Mouse (Mus musculus): Measurements from ENCODE around the gene Mnd1.

Mnd1 gene

DNA sequence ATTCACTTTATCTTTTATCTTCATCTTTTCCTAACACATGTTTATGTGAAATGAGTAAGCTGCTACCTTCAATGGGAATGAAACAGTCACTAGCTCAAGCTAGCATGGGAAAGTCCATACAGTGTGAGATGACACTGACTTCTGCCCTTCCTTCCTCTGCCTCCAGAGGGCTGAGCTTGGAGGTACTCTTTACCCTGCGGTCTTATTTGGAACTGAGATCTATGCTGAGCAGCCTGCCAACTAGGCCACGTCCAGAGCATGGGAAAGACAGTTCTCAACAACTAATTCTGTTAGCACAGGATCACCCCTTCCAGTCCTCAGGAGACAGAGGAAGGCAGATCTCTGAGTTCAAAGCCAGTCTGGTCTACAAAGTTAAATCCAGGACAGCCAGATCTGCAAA lies 64.6 kb downstream of the Mnd1 start:
- peak; percentile 12 for DNase-seq (ENCODE audit: low read depth, low spot score)

DNA sequence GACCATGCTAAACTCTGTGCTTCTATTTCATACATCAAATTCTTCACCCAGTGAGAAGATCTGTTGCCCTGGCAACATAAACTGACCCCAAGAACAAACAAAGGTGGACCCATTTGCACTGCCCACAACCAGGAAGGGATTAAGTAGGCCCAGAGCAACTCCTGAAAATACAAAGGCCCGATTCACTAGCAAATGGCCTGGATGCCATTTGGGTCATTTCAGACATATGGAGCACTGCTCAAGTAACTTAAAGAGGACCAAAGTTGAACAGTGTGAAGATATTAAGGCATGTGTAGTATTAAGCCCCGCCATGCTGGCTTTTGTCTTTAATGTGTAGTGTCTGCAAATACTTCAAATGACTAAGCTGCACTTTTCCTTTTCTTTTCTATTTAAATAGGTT lies 68.7 kb downstream of the Mnd1 start:
- DNase-seq (ENCODE audit: low read depth, low spot score), result no peak

DNA sequence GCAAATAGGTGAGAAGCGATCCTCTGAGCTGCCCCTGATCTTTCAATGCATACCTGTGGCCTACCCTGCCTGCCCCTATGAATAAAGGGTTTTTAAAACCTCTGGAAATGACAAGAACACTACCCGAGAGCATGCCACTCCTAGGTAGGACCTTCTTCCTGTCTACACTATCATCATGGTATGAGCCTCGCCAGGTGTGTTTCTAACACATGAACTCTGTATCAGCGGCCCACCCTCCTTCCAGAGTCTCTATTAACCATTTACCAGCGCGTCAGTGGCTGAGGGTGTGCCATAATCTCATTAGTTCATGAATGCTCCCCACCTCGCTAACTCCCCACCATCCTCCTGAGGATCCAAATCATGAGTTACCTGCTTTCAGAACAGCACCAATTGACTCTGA lies 69.2 kb downstream of the Mnd1 start:
- DNase-seq (ENCODE audit: low read depth, low spot score), result no peak

DNA sequence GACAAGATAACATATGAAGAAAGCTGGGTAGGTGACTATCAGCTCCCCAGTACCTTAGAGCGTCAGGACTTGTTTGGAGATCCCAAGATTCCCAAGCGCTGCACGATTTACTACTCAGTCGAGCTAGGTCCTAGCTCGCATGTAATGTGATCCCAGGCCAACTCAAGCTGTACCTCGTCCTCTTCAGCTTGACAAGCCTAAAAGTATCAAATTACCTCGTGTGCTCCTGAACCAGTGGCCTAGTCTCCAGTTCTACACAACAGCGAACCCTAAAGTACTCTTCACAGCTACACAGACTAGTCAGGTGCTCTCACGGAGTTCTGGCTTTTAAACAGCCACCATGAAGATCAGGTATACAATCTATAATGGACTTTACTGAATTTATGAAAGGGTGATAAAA lies 70.2 kb downstream of the Mnd1 start:
- no peak for DNase-seq (ENCODE audit: low read depth, low spot score)

DNA sequence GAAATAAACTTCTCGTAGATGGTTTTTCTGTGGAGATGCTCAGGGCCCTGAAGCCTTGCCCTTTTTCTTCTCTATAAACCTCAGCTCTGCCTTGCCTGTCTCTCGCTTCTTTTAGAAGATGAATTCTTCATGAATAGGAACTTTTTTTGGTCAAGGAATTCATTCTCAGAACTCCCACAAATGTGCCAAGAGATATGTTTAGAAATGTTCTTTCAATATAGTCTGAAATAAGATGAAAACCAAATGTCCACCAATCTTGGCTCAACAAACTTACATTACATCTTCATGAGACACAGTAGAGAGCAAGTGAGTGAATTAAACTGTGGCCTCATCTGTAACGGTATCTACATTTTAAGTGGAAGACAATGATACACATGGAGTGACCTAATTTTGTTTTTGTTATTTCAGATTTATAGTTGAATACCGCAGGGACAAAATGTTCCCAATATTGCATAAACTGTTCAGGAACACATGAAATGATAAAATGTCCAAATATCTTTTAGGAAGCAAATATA lies 74.3 kb downstream of the Mnd1 start:
- peak; percentile 33 for DNase-seq (ENCODE audit: low read depth, low spot score)

DNA sequence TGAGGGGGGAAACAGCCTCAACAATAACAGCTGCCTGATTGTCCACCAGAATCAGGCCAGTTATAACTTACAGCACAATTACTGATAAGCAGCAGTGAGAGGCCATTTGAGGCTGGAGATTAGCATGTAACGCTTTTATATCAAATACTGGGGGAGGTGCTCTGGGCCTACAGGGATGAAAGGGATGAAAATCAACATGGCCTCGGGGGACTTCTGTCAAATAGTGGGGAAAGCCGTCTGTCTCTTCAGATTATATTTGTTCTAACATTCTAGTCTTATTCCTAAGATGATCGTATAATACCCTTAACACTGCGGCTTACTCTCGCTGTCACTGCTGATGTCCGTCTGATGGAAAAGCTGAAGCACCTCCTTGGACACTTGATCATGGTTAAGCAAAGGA lies 75.5 kb downstream of the Mnd1 start:
- DNase-seq (ENCODE audit: low read depth, low spot score), result no peak

DNA sequence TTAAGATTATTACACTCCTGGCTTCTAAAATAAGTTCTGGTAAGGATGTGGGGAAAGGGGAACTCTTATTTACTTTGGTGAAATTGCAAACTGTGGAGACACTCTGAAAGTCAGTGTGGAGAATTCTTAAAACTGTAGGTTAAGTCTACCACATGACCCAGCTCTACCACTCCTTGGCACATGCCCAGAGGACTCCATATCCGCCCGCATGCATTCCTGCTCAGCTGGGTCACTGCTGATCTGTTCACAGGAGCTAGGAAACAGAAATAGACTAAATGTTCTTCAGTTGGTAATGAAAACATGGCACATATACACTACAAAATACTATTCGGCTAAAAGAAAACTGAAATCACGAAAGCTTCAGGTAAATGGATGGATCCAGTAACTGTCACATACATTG lies 78.1 kb downstream of the Mnd1 start:
- no peak for DNase-seq (ENCODE audit: low read depth, low spot score)

DNA sequence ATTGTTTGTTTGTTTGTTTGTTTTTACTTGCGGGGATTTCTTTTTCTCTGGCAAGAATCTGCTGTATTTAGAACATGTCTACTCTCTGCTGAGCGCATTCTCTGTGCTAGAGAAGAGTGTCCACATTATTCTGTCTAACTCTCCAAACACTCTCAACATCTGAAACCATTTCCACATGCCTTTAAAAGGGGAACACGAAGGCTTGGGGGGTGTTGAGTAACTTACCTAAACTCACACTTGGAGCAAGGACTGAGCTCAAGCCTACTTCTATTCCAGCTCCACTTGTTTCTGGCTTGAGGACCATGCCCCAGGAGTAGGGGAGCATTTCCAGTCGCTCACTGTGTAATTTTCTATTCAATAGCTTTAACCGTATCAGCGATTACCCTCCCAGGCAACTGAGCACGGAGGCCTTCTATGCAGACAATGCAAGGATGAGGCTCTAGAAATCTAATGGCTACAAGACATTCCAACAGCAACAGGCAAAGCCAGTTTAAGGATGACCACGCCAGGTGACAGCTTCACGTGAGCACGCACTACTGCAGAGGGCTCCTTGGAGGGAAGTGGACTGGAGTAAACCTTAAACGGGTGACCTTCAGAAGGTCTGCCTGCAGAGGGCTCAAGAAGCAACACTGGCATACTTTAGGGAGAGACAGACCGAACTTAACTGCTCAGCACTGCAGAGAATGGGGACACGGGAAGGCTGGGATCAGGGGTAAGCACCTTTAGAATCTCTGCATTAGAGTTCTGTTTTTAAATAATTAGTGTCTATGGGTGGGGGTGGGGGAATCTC lies 78.8 kb downstream of the Mnd1 start:
- DNase-seq (ENCODE audit: low read depth, low spot score), result no peak

DNA sequence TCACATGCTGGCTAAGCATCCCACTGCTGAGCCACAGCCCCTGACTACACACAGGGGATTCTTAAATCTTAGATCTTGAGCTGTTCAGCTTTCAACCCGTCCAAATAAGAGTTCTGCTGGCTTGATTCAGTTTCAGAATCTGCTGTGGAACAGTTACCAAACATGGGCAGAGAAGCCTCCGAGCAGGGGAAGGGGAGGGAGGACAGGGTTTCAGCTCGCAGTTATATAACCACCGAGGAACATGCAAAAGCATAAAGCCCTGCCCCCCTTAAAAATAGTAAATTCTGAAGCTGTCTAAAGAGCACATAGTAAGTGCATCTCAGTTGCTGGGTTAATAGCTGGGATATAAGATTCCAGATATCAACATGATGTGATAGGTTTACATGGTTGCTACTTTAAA lies 80.1 kb downstream of the Mnd1 start:
- peak; percentile 17 for DNase-seq (ENCODE audit: low read depth, low spot score)

DNA sequence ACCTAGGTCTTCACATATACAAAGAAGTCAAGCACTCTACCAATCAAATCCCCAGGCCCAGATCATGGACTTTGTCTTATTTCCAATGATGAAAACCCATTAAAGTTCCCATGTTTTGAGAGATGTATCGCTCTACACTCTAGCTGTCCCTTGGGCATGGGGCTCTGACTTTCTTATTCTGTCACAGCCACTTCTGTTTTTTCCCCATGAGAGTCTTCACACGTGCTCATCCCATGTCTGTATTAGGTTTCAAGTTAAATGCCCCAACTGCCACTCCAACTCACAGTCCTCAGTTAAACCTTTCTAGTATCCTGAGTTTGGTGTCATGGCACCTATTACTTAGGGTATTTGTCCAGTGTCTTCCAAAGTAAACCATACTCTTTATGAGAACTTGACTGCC lies 80.8 kb downstream of the Mnd1 start:
- DNase-seq (ENCODE audit: low read depth, low spot score), result no peak

DNA sequence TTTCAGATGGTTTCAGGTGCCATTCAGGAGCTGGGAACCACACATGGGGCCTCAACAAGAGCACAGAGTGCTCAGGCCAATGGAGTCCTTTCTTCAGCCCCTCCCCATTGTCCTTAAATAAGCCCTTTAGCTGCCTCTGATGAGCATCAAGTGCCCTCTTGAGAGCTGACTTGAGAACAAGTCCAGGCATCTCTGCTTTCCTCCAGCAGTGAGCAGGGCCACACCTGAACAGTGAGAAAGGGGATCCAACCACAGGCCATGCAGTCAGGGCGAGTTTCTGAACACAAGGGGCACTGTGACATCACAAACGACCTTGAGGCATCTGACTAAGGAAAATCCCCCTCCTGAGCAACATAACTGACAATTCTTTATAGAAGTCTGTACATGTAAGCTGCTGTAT lies 83.9 kb downstream of the Mnd1 start:
- DNase-seq (ENCODE audit: low read depth, low spot score), result no peak

DNA sequence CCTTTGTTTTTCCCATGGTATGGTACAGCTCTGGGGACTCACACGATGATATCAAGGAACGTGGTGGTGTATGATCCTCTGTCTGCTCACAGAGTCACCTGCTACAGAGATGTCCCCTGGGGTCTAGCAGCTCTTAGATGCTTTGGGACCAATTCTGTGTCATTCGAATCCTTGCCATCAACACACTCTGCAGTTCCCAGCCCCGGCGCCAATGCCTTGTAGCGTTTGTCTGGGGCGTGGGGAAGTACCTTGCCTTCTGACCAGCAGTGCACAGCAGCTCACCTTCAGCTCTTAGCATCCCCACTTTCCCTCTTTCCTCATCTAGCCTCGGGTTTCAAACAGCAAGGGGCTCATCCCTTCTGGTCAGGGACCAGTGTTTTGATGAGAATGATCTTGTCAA lies 84.8 kb downstream of the Mnd1 start:
- no peak for DNase-seq (ENCODE audit: low read depth, low spot score)

DNA sequence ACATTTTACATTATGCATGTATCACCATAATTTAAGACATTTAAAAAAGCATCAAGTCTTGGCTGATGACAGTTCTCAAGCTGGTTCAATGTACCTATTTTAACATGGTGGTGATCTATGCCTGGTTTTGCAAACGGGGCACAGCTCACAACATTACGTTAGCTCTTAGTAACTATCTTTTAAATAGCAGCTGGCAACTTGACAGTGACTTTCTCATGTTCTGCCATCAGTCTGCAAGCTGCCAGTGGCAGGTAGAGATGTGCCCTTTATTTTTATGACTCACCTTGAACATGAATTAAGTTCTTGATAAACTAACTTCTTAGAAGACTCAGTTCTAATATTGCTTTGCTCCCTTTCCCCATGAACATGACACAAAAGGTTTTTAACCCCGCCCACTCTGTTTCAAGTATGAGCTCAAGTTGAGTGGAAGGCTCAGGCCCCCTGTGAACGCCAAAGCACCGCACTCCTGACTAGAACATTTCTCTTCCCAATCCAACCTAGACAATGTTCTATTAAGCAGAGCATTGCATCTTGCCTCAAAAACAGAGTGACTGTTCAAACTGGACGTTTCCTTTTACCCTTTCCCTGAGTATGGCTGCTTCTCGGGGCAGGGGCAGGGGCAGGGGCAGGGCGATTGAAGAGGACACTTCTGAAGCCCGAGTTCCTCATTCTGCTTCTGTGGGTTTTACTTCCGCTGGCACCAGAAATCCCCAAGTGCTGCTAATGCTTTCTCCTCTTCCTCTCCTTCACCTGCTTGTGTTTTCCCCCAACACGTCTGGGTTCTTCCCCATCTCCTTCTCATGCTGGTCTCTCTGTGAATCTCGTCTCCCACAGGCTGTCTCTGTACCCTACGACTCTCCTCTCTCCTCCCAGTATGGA lies 86.5 kb downstream of the Mnd1 start:
- peak; percentile 29 for DNase-seq (ENCODE audit: low read depth, low spot score)

DNA sequence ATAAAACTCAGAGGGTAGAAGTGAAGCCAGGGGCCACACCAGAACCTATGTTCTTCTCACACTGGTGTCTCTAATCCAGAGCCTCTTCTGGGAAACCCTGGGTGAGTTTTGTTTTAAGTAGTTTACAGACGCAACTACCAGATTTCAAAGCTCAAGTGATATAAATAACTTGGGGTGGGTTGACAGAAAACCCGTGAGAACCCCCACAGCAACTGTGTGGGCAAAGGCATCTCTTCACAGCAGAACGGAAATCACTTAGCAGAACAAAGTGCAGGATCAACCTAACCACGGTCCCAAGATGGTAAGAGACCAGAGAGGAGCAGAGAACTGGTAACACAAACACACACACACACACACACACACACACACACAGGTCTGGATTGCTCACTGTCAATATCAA lies 89.8 kb downstream of the Mnd1 start:
- DNase-seq (ENCODE audit: low read depth, low spot score), result no peak

DNA sequence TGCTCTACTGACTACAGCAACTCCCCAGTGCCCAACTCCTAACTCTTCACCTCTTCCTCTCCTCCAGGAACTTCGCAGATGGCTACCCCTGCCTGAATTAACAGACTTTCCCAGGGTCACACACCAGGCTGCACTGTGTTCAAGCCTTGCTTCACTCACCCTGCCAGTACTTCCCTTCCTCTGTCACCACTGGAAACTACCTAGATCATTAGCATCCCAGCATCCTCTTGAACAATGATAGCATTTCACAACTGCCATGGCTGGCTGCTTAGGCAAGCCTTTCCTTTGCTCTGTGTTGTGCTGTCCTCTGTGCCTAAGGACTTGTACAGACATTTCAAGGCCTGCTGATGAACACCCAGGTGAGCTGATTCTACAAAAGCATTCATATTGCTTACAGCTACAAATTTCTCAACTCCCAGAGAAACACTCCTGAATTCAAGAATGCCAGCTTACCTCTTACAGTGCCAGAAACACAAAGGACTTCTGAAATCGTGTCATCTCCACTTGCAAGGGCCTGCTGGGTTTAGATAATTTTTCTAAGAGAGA lies 92.1 kb downstream of the Mnd1 start:
- no peak for DNase-seq (ENCODE audit: low read depth, low spot score)

DNA sequence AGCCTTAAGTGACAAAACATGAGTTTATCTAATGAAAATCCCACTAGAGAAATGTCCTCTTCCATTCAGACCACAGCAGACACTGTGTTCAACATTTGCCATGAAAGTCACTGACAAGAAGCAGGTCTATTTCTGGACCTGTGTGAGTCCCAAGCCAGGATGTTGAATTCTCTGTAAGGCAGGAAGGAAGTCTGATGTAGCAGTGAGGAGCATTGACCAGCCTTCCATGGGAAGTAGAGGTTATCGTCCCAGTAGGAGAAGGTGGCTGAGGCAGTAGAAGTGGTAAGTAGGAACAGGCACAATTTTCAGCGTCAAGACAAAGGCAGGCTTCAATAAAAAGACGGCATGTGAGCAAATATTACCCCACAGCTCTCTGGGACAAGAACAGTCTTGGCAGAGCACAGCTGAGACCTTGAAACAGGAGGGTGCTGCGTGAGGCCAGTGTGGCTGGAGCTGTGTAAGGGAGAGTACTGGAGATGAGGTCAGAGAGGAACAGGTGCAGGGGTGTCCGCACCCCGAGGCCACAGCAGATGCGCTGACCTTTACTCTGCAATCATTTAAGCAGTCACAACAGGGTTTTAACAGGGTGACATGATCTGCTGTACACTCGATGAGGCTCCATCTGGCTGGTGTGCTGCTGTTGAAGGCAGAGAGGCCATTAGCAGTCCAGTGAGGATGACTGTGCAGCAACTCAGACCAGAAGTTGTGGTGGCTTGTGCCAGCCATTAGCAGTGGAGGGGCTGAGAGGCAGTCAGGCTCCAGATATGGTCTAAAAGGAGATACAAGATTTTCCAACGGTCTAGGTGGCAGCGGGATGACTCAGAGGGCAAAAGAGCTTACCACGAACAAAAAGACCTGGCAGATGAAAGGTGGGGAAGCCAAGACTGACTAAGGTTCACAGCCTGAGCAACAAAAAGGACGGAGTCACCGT lies 93.8 kb downstream of the Mnd1 start:
- no peak for DNase-seq (ENCODE audit: low read depth, low spot score)

DNA sequence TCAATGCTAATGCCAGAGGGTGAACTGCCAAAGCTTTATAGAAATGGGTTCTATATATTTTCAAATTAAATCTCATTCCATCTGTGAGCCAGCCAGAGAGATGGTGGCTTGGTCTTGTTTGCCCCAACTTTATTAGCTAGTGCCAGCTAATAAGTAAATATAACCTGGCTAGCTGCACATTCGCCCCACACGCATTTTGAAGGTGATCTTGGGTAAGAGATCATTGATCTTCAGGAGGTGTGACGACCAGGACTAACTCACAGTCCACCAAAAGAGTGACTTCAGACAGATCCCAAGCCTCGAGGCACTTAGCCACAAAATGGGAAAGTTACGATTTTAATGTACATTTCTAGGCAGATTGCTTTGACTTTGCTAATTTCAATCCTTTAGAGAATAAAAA lies 94.6 kb downstream of the Mnd1 start:
- no peak for DNase-seq (ENCODE audit: low read depth, low spot score)

DNA sequence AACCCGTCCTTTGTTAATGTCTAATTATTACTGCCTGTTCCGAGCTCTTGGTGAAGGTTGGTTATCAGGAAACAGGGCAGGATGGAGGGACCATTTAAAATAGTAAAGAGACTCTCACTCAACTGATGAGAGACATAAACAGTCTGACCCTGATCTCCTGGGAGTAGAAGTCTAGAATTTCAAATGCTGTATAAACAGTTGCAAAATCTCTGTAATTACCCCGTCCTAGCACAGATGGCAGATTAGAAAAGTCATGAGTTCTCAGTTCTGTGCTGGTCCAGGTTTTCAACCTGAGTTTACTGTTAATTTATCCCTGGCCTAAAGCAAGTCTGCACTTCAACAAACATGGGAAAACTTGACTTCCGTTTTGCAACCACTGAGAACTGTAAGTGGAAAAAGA lies 95.5 kb downstream of the Mnd1 start:
- DNase-seq (ENCODE audit: low read depth, low spot score), result no peak

DNA sequence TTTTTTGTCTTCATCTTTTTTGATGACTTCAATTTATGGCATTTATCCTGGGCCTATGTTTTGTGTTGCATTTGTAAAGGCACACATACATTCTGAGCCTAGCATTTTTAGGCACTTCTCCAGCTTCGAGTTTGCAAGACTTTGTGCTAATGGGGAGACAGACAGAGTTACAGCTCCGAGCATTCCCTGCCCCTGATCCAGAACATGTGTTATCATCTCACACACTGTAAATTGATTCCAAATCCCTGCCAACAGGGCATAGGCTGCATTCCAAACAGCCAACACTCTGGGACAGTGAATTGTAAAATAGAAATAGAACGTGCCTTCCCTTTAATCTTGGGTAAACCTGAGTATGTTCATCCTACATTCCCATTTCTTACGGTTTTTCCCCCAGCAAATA lies 95.9 kb downstream of the Mnd1 start:
- DNase-seq (ENCODE audit: low read depth, low spot score), result peak; percentile 33

DNA sequence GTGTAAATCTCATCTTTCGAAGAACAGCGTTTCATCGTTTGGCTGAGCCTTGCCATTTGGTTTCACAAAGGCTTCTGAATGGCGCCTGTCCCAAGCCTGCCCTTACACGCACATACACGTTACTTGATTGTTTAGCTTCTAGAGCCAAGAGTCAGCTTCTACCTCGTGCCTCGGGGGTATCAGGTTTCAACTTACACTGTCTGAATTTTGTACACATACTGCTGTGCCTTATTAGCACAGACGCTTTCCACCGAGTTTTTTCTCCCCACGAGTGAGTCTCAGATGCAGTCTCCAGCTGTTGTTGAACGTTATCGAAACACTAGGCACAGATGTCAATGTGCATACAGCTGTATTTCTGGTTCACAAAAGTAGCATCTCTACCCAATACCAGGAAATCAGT lies 96.3 kb downstream of the Mnd1 start:
- no peak for DNase-seq (ENCODE audit: low read depth, low spot score)

DNA sequence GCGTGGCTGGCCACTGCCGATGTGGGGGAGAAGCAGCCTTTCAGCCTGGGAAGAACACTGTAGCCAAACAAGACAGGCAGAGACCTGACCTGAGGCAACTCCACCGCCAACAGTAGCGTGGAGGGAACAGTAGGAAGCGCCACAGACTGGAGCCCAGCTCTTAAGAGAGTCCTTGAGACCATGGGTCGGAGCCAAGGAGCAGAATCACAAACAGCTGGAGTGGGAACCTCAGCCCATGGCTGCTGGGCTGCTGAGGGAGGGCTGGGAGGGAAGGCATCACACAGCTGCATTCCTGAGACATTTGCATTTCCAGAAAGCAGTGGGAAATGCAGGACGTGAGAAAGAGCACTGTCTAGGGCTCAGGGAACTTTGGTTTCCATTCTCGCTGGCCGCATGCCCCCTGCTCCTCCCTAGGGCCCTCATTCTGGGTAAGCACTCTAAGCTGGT lies 106.8 kb downstream of the Mnd1 start:
- no peak for DNase-seq (ENCODE audit: low read depth, low spot score)

Data from brain, adult 2 months (tissue).